ENCODE assay signal across 13 mouse cellular contexts in genomic region chr14:22968705-22969104, GRCm38 (mm10).
"Had no signal": no experiment of that assay in that cellular context is flagged by ENCODE, and none has a peak within 500 bp of the region (broad histone marks: within the 10 kb centered on the region; RNA-seq: fewer than 3 reads in every experiment).

No protein-coding gene starts in this region.

- H3K4me3 ChIP-seq: liver, embryonic 15.5 days; midbrain, embryonic 15.5 days; neural tube, embryonic 12.5 days had no signal

- H3K9ac ChIP-seq: liver, embryonic 15.5 days; lung, embryonic 14.5 days; midbrain, embryonic 15.5 days; neural tube, embryonic 12.5 days had no signal

- H3K4me2 ChIP-seq: liver, embryonic 11.5 days; liver, embryonic 15.5 days; lung, embryonic 14.5 days; midbrain, embryonic 11.5 days; midbrain, embryonic 15.5 days; neural tube, embryonic 12.5 days had no signal

- H3K27ac ChIP-seq: liver, embryonic 15.5 days; midbrain, embryonic 15.5 days; neural tube, embryonic 12.5 days had no signal

- DNase-seq: kidney, adult 9 months; left cerebral cortex, postnatal 4 days; lung, embryonic 14.5 days; lung, postnatal 10 days; lung, postnatal 4 days; thymus, adult 18-20 months; thymus, postnatal 14 days had no signal

- H3K4me1 ChIP-seq: liver, embryonic 15.5 days; midbrain, embryonic 15.5 days; neural tube, embryonic 12.5 days had no signal

- H3K9me3 ChIP-seq: liver, embryonic 15.5 days; midbrain, embryonic 15.5 days had no signal

- H3K27me3 ChIP-seq: liver, embryonic 15.5 days; midbrain, embryonic 15.5 days; neural tube, embryonic 12.5 days had no signal

- H3K36me3 ChIP-seq: liver, embryonic 15.5 days; midbrain, embryonic 15.5 days; neural tube, embryonic 12.5 days had no signal

- ATAC-seq: intestine, embryonic 16.5 days; midbrain, embryonic 15.5 days had no signal
